Mouse (Mus musculus): Measurements from ENCODE around the gene Asb3. TPM values are rescaled to one million over a fixed set of nuclear protein-coding genes. Genes with fewer than 3 reads are reported as not detected.

The Asb3 gene
- 29.8 and 35.6 TPM in 2 replicates for polyA plus RNA-seq (2014; fragmentation: Nextera tagmentation; extraction: Ambion mirVana)

DNA sequence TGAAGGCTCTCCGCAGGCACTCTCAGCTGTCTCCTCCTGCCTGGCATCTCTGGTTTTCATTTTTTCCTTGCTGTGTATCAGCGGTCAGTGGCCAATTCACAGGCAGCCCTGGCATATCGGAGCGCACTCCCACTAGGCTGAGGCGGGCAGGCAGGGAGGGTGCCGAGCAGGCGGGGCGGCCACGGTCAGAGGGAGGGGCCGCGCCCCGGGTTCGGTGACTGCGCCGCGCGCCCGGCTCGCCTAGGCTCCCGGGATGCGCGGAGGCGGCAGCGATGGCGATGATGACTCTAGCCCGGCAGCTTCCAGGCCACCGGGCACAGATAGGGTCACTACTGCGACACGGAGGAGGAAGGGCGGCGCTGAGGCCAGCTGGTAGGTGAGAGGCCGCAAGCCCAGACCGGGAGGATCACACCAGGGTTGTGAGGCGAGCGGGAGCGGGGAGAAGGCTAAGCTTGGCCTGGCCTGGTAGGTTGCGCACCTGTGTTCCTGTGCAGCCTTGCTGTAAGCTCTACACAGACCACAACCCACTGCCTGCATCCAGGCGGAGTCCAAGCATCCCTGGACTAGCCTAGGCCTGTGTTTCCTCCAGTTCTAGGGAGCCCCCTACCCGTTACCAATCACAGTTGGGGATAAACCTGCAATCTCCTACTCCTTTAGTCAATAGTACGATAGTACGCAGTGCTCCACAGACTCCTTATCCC lies at the start of gene Asb3, which contains the start of gene Gpr75:
Gene Asb3, plus strand, starts transcription at position 246 of the 701 bp plus-strand sequence.
Gene Gpr75, plus strand, starts transcription at position 188 of the 701 bp plus-strand sequence.
- Histone ChIP-seq H3K27me3 (ENCODE audit: control insufficient read depth, insufficient read depth, low read length) (no peaks in the 10 kb centered on the region), H3K4me3 (replicated peaks; ENCODE audit: low read depth, low read length) (peak within 1 kb of the TSS; percentile 60), H3K4me1 (ENCODE audit: control insufficient read depth, insufficient read depth, low read length) (no peaks in the 10 kb centered on the region), H3K27ac (replicated peaks; ENCODE audit: low read depth, low read length) (peak within 1 kb of the TSS; percentile 89), H3K4me2 (ENCODE audit: low read length) (peak within 1 kb of the TSS; percentile 75), H3K9ac (replicated peaks; ENCODE audit: low read length) (peak within 1 kb of the TSS; percentile 88), H3K9me3 (ENCODE audit: control insufficient read depth, low read length) (no peaks in the 10 kb centered on the region), H3K36me3 (ENCODE audit: control insufficient read depth, insufficient read depth, low read length) (peaks cover 1% of the 10 kb centered on the region)
- peak; percentile 81 for DNase-seq
- ATAC-seq (ENCODE audit: low FRiP score, low TSS enrichment) = peak; percentile 91
- 1% methylated on average over 41 of the region's 41 CpGs for WGBS

DNA sequence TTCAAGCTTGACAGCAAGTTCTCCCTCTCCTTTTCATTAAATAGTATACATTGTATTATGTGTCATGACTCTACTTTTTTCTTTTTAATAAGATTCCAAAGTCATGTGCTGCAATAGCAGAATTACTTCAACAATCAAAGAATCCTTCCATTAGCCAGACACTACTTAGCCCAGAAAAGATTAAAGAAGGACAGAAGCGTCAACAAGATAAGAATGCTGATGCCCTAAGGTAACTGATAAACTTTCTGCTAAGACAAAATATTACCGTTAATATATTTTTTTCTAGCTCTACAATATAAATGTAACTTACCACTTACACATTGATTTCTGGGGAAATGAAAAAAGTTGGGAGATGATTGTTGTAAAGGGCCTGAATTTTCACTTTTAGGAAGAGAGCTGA lies 46.4 kb upstream of the Asb3 start:
- peaks cover 75% of the 10 kb centered on the region for H3K36me3 ChIP-seq (ENCODE audit: control insufficient read depth, insufficient read depth, low read length)

GRCm38 (mm10) chr11:30844355-30844754 lies 40.9 kb upstream of the Asb3 start:
- H3K4me3 ChIP-seq (replicated peaks; ENCODE audit: low read depth, low read length) = no peak overlapping the region
- no peaks in the 10 kb centered on the region for H3K9me3 ChIP-seq (ENCODE audit: control insufficient read depth, low read length)
- H3K4me2 ChIP-seq (ENCODE audit: low read length) = no peak overlapping the region
- H3K36me3 ChIP-seq (ENCODE audit: control insufficient read depth, insufficient read depth, low read length) = peaks cover 65% of the 10 kb centered on the region
- no peak overlapping the region for H3K9ac ChIP-seq (replicated peaks; ENCODE audit: low read length)
- ATAC-seq (ENCODE audit: low FRiP score, low TSS enrichment) = no peak
- WGBS = 96% methylated on average over 1 of the region's 1 CpGs
- no peaks in the 10 kb centered on the region for H3K27me3 ChIP-seq (ENCODE audit: control insufficient read depth, insufficient read depth, low read length)
- H3K4me1 ChIP-seq (ENCODE audit: control insufficient read depth, insufficient read depth, low read length) = no peaks in the 10 kb centered on the region
- no peak for DNase-seq
- no peak overlapping the region for H3K27ac ChIP-seq (replicated peaks; ENCODE audit: low read depth, low read length)

More for the DNA sequence above, 46.4 kb upstream of the Asb3 start:
- H3K9me3 ChIP-seq (ENCODE audit: control insufficient read depth, low read length) = no peaks in the 10 kb centered on the region
- ATAC-seq (ENCODE audit: low FRiP score, low TSS enrichment) = no peak
- no peak overlapping the region for H3K27ac ChIP-seq (replicated peaks; ENCODE audit: low read depth, low read length)
- no peaks in the 10 kb centered on the region for H3K4me1 ChIP-seq (ENCODE audit: control insufficient read depth, insufficient read depth, low read length)
- 98% methylated on average over 2 of the region's 2 CpGs for WGBS
- H3K4me3 ChIP-seq (replicated peaks; ENCODE audit: low read depth, low read length) = no peak overlapping the region
- no peaks in the 10 kb centered on the region for H3K27me3 ChIP-seq (ENCODE audit: control insufficient read depth, insufficient read depth, low read length)
- no peak overlapping the region for H3K4me2 ChIP-seq (ENCODE audit: low read length)
- DNase-seq = no peak
- H3K9ac ChIP-seq (replicated peaks; ENCODE audit: low read length) = no peak overlapping the region

DNA sequence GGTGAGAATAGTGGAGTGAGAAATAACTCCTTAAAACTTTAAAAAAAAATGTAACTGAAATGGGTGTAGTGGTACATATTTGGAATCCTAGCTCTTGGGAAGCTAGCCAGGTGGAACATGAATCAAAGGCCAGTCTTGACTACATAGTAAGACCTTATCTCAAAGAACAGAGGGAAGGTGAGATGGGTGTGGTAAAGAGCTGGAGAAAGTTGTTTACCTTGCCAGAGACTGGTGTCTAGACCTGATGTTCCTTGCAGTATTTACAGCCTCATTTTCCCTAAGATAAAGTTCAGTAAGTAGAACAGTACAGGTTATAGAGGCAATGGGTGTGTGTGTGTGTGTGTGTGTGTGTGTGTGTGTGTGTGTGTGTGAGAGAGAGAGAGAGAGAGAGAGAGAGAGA lies 12.8 kb upstream of the Asb3 start:
- no peak overlapping the region for H3K9ac ChIP-seq (replicated peaks; ENCODE audit: low read length)
- H3K27ac ChIP-seq (replicated peaks; ENCODE audit: low read depth, low read length) = no peak overlapping the region
- H3K4me3 ChIP-seq (replicated peaks; ENCODE audit: low read depth, low read length) = no peak overlapping the region
- H3K9me3 ChIP-seq (ENCODE audit: control insufficient read depth, low read length) = no peaks in the 10 kb centered on the region
- H3K4me2 ChIP-seq (ENCODE audit: low read length) = no peak overlapping the region
- H3K36me3 ChIP-seq (ENCODE audit: control insufficient read depth, insufficient read depth, low read length) = peaks cover 51% of the 10 kb centered on the region
- H3K27me3 ChIP-seq (ENCODE audit: control insufficient read depth, insufficient read depth, low read length) = no peaks in the 10 kb centered on the region
- no peaks in the 10 kb centered on the region for H3K4me1 ChIP-seq (ENCODE audit: control insufficient read depth, insufficient read depth, low read length)
- DNase-seq (no peak), ATAC-seq (ENCODE audit: low FRiP score, low TSS enrichment) (no peak)

GRCm38 (mm10) chr11:30888153-30888552 lies 2.9 kb downstream of the Asb3 start:
- ATAC-seq (ENCODE audit: low FRiP score, low TSS enrichment) (no peak), DNase-seq (no peak)
- WGBS = 90% methylated on average over 2 of the region's 2 CpGs
- Histone ChIP-seq H3K4me1 (ENCODE audit: control insufficient read depth, insufficient read depth, low read length) (no peaks in the 10 kb centered on the region), H3K27me3 (ENCODE audit: control insufficient read depth, insufficient read depth, low read length) (no peaks in the 10 kb centered on the region), H3K4me3 (replicated peaks; ENCODE audit: low read depth, low read length) (no peak overlapping the region), H3K27ac (replicated peaks; ENCODE audit: low read depth, low read length) (no peak overlapping the region), H3K4me2 (ENCODE audit: low read length) (no peak overlapping the region), H3K9ac (replicated peaks; ENCODE audit: low read length) (no peak overlapping the region), H3K9me3 (ENCODE audit: control insufficient read depth, low read length) (no peaks in the 10 kb centered on the region), H3K36me3 (ENCODE audit: control insufficient read depth, insufficient read depth, low read length) (0 out of 2 replicates have a peak, but pooled peaks cover 3% of the 10 kb centered on the region)

DNA sequence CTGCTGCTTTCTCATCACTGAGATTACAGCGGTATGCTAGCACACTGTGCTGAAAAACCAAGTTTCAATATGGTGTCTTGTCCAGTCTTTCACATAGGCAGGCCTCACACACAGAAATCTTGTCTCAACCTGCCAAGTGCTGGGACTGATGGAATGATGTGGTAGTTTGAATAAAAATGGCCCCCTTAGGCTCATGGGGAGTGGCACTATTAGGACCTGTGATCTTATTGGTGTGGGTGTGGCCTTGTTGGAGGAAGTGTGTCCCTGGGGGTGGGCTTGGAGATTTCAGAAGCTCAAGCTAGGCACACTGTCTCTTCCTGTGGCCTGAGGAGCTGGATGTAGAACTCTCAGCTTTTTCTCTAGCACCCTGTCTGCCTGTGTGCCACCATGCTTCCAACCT lies 11.0 kb downstream of the Asb3 start:
- DNase-seq (no peak), ATAC-seq (ENCODE audit: low FRiP score, low TSS enrichment) (no peak)
- Histone ChIP-seq H3K27ac (replicated peaks; ENCODE audit: low read depth, low read length) (no peak overlapping the region), H3K36me3 (ENCODE audit: control insufficient read depth, insufficient read depth, low read length) (0 out of 2 replicates have a peak, but pooled peaks cover 3% of the 10 kb centered on the region), H3K4me3 (replicated peaks; ENCODE audit: low read depth, low read length) (no peak overlapping the region), H3K4me2 (ENCODE audit: low read length) (no peak overlapping the region), H3K4me1 (ENCODE audit: control insufficient read depth, insufficient read depth, low read length) (no peaks in the 10 kb centered on the region), H3K9ac (replicated peaks; ENCODE audit: low read length) (no peak overlapping the region), H3K9me3 (ENCODE audit: control insufficient read depth, low read length) (no peaks in the 10 kb centered on the region), H3K27me3 (ENCODE audit: control insufficient read depth, insufficient read depth, low read length) (no peaks in the 10 kb centered on the region)
- 98% methylated on average over 1 of the region's 1 CpGs for WGBS

DNA sequence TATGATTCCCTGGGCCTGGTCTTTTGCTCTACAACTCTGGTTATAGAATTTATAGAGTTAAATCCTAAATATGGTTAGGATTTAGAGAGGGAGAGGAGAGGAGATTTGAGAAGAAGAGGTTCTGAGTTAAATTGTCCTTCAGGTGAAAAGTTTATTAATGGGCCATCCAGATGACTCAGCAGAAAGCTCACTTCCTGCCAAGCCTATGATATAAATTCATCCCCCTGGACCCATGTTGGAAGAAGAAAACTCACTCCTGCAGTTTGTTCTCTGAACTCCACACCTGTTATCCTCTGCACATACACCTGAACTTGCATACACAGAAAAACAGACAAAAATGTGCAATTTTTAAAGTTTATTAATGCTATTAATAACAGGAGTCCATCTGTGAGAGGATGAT lies 14.1 kb downstream of the Asb3 start:
- H3K4me3 ChIP-seq (replicated peaks; ENCODE audit: low read depth, low read length) = no peak overlapping the region
- H3K9me3 ChIP-seq (ENCODE audit: control insufficient read depth, low read length) = no peaks in the 10 kb centered on the region
- ATAC-seq (ENCODE audit: low FRiP score, low TSS enrichment) = no peak
- DNase-seq = no peak
- H3K36me3 ChIP-seq (ENCODE audit: control insufficient read depth, insufficient read depth, low read length) = no peaks in the 10 kb centered on the region
- no peaks in the 10 kb centered on the region for H3K4me1 ChIP-seq (ENCODE audit: control insufficient read depth, insufficient read depth, low read length)
- H3K4me2 ChIP-seq (ENCODE audit: low read length) = no peak overlapping the region
- H3K27me3 ChIP-seq (ENCODE audit: control insufficient read depth, insufficient read depth, low read length) = no peaks in the 10 kb centered on the region
- no peak overlapping the region for H3K27ac ChIP-seq (replicated peaks; ENCODE audit: low read depth, low read length)
- H3K9ac ChIP-seq (replicated peaks; ENCODE audit: low read length) = no peak overlapping the region

GRCm38 (mm10) chr11:30912311-30912710 lies 27.1 kb downstream of the Asb3 start:
- no peak overlapping the region for H3K27ac ChIP-seq (replicated peaks; ENCODE audit: low read depth, low read length)
- no peak overlapping the region for H3K4me3 ChIP-seq (replicated peaks; ENCODE audit: low read depth, low read length)
- no peaks in the 10 kb centered on the region for H3K36me3 ChIP-seq (ENCODE audit: control insufficient read depth, insufficient read depth, low read length)
- no peak overlapping the region for H3K9ac ChIP-seq (replicated peaks; ENCODE audit: low read length)
- WGBS = 94% methylated on average over 3 of the region's 3 CpGs
- no peak for ATAC-seq (ENCODE audit: low FRiP score, low TSS enrichment)
- no peak overlapping the region for H3K4me2 ChIP-seq (ENCODE audit: low read length)
- H3K9me3 ChIP-seq (ENCODE audit: control insufficient read depth, low read length) = no peaks in the 10 kb centered on the region
- H3K4me1 ChIP-seq (ENCODE audit: control insufficient read depth, insufficient read depth, low read length) = no peaks in the 10 kb centered on the region
- H3K27me3 ChIP-seq (ENCODE audit: control insufficient read depth, insufficient read depth, low read length) = no peaks in the 10 kb centered on the region
- DNase-seq = no peak

GRCm38 (mm10) chr11:30920641-30921040 lies 35.4 kb downstream of the Asb3 start:
- no peak for ATAC-seq (ENCODE audit: low FRiP score, low TSS enrichment)
- WGBS = 48% methylated on average over 1 of the region's 1 CpGs
- DNase-seq = no peak
- no peak overlapping the region for H3K27ac ChIP-seq (replicated peaks; ENCODE audit: low read depth, low read length)
- H3K4me1 ChIP-seq (ENCODE audit: control insufficient read depth, insufficient read depth, low read length) = no peaks in the 10 kb centered on the region
- H3K4me3 ChIP-seq (replicated peaks; ENCODE audit: low read depth, low read length) = no peak overlapping the region
- no peaks in the 10 kb centered on the region for H3K9me3 ChIP-seq (ENCODE audit: control insufficient read depth, low read length)
- H3K36me3 ChIP-seq (ENCODE audit: control insufficient read depth, insufficient read depth, low read length) = 0 out of 2 replicates have a peak, but pooled peaks cover 5% of the 10 kb centered on the region
- no peak overlapping the region for H3K4me2 ChIP-seq (ENCODE audit: low read length)
- H3K9ac ChIP-seq (replicated peaks; ENCODE audit: low read length) = no peak overlapping the region
- H3K27me3 ChIP-seq (ENCODE audit: control insufficient read depth, insufficient read depth, low read length) = no peaks in the 10 kb centered on the region

All from midbrain, embryonic 14.5 days (tissue).